Mouse (Mus musculus) left cerebral cortex, adult 8-10 months (tissue): ENCODE measurements around the gene Musk. TPM values are rescaled to one million over a fixed set of nuclear protein-coding genes. Genes with fewer than 3 reads are reported as not detected.
"Not testable (repeated sequence)": the region's sequence is repeated elsewhere in the genome, so short reads cannot be mapped to it uniquely, and the experiment has no call there.

Experiments used
- DNase-seq, 2 experiments: peaks; one replicate each; pipeline ENCODE4 v3.0.0; 2022; ENCODE audit warnings: low spot score in 2 of 2
- total RNA-seq, 4 experiments: library from RNA; stranded (reverse); gene quantifications; 2 replicates each; pipeline ENCODE4 v1.2.4; 2022

Gene Musk
- 1 to 10 TPM; 3.0 to 3.7 (median 3.5) TPM for total RNA-seq

GRCm38 (mm10) chr4:58285687-58286086 lies at the start of gene Musk:
Gene Musk, plus strand, starts transcription at chr4:58285960.
- DNase-seq, result no peak

DNA sequence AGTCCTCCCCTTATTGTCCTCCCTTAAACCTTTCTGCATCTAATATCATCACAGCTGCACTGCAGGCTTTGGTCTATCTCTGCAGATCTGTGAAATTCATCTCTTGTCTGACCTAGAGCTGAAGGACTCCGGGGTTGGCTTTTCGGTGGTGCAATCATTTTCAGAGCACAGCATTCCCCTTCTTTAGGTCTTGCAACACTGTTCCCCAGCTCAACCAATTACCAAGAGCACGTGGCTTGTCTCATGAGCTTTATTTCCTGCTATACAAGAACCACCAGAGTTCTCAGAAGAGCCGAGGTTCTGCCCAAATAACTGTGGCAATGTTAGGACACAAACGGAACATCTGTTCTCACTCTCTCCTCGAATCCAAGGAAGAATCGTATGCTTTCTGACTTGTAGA lies 45.3 kb upstream of the Musk start:
- DNase-seq, result no peak

DNA sequence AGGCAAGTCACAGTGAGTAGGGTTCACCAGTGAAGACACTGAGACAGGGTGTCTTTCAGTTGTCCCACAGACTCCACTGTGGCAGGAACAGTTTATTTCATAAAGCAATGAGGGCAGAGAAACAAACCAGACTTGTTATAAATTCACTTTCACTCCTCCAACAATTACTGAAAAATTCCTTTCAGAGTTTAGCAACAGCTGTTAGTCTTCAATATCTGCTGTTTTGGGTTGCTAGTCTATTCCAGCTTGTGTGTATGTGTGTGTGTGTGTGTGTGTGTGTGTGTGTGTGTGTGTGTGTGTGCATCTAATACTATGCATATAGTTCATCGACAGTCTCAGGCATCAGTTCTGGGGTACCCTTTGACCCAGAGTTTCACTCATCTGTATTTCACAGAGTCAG lies 40.2 kb upstream of the Musk start:
- DNase-seq, result no peak

GRCm38 (mm10) chr4:58252381-58252780 lies 33.4 kb upstream of the Musk start:
- no peak for DNase-seq

DNA sequence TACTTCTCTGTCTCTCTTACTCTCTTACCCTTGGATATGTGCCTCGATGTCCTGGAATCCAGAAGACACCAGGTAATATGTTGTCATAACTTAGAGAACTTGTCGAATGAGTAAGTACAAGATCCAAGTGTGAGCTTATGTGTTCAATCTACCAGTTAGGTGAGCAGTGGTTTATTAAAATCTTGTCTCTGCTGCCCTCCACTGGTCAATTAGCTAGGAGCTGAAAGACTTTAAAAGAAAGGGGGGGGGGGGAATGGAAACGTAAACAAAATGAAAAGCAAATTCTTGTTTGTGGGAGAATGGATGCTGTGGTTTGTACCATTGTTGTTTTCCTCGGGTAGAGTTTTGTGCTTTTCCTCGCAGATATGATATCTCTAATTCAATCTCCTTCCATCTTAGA lies 32.4 kb upstream of the Musk start:
- DNase-seq, result no peak

DNA sequence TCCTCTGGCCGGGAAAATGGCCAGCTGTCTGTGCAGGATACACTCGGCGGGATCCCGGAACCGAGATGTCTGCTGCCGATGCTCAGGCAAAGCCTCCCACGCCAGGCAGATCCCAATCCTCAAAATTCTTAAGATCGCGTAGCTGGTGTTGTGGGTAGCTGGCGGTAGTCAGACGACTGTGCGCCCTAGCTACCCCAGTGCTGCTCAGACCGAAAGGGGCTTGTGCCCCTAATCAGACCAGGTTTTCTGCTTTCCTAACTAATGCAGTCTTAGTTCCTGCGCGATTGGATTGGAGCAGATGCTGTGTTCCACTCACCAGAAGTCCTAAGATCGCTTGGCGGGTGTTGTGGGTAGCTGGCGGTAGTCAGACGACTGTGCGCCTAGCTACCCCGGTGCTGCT lies 25.0 kb upstream of the Musk start:
- not testable (repeated sequence) for DNase-seq

DNA sequence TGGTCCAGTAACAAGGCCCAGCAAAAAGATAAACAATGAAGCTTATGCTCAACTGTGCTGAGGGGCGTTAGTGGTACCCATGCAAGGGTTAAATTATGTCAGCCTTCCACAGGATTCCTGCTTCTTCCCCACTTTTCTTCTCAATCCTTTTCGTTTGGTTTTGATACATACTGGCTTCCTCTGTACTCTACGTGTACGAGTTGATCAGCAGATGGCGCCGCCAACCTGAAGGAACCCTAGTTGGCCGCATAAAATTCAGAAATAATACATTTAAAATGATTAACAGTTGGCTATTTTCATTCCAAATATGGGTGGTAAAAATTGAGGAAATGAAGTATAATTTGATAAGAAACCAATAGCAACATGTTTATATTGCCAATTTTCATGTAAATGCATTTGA lies 19.5 kb upstream of the Musk start:
- no peak for DNase-seq

- DNase-seq, result no peak
Observed at GRCm38 (mm10) chr4:58268897-58269542, 16.7 kb upstream of the Musk start.

GRCm38 (mm10) chr4:58269961-58270360 lies 15.8 kb upstream of the Musk start:
- no peak for DNase-seq

GRCm38 (mm10) chr4:58270956-58271355 lies 14.8 kb upstream of the Musk start:
- no peak for DNase-seq

DNA sequence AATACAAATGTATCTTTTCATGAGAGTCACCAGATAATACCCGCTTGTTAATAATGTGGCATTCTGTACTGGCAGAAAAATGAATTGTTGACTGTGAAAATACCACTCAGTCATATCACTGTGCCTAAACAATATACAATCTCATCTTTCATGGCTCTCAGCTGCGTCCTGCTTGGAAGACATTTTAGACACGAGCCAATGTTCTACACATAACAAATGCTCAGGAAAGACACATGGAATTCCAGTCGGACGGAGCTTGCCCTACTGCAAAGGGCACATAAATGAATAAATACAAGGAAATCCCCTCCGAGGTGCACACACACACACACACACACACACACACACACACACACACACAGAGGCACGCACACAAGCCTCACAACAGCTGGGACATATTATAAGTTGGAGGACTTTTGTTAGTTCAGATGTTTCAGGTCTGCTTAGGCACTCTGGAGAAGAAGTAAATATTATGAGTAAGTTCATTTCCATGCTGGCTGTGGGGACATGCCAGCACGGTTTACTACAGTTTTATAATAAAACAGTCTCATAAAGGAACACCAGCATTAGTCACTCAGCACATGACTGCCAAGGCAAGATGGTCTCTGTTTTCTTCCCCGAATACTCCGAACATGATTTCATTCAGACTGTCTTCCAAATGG lies 14.1 kb upstream of the Musk start:
- DNase-seq, result no peak

DNA sequence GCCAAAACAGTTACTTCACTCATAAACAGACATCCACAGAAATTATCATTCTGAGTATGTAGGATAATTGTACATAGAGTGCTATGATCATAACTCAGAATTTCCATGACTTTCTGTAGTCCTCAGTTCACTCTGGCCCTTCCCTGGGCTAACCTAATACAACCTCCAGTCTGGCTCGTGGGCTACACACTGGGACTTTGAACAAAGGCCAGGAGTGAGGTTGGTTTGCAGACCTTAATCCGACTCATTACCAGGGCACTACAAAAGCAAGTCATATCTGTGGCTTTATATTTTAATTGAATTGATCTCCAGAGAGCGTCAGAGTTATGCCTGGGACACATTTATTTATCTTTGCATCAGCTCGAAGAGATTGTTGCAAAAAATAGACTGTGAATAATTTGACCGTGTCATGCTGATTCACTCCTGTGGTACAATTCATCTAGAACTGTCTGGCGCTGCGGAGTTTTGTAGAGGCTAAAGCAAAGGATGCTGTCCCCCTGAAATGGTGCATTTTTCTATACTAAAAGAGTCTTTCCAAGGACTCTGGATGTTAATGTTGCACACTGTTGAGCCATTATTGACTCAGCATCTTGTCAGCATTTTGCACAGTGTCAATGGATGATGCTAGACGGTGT lies 10.4 kb upstream of the Musk start:
- no peak for DNase-seq

GRCm38 (mm10) chr4:58278368-58278767 lies 7.4 kb upstream of the Musk start:
- DNase-seq, result no peak

DNA sequence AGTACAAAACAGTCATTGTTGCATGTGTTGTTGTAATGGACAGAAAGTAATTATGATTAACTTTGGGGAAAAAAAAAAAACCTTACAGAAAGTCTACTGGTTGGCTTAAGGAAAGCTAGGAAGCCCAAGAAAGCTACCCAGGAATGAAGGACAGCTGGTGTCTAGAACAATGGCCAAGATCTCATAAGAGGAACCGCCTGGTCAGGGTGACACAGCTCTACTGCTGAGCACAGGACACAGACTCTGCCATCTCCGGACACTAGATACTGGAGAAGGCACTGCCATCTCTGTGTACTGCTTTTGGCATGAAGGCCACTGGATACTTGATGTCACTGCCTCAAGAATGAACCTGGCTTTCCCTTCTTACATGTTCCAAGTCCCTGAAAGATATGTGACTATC lies 5.6 kb upstream of the Musk start:
- no peak for DNase-seq

- DNase-seq, result no peak
Observed at GRCm38 (mm10) chr4:58286368-58287090, 769 bp downstream of the Musk start.

GRCm38 (mm10) chr4:58288753-58289152 lies 3.0 kb downstream of the Musk start:
- no peak for DNase-seq

- DNase-seq, result no peak
Observed at GRCm38 (mm10) chr4:58291828-58292227, 6.1 kb downstream of the Musk start.

- no peak for DNase-seq
Observed at GRCm38 (mm10) chr4:58293099-58293498, 7.3 kb downstream of the Musk start.

DNA sequence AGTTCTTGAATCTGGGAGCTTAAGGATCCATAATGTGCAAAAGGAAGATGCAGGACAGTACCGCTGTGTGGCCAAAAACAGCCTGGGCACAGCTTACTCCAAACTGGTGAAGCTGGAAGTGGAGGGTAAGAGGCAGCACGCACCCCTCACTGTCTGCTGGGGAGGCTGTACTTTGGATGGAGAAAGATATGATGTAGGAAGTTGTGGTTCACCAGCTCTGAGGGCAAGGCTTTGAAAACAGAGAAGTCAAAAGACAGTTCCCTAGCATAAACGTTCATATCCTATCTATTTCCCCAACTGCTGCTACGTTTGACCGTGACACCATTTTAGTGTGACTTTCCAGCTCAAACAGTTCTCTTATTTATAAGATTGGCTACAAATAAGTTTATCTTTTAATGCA lies 18.1 kb downstream of the Musk start:
- no peak for DNase-seq

GRCm38 (mm10) chr4:58304564-58304963 lies 18.8 kb downstream of the Musk start:
- DNase-seq, result no peak

DNA sequence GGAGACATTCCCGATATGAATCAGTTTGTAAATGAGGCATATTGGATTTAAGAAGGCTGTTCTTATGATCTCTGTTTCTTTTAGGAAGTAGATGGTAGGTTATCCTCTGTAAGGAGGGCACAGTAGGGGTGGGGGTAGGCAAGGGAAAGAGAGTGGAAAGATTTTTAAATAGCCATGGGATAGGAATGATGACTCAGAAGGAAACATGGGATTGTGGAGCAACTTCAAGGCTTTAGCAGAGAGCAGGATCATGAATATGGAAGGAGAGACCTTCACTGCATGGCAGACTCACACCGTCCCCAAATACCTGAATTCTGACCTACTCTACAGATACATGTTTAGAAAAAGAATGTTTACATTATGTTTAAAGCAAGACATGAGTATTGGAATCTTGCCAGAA lies 21.7 kb downstream of the Musk start:
- DNase-seq, result no peak

- DNase-seq, result no peak
Observed at GRCm38 (mm10) chr4:58313344-58313743, 27.6 kb downstream of the Musk start.
